Mouse (Mus musculus) small intestine, adult 2 months (tissue): ENCODE measurements at regions not wholly inside any gene's neighbourhood (a gene's known extent, or its start where the extent isn't known, plus 50 kb on each side); places are given as distances from the start of the nearest gene placed in this dataset.

Source experiments
- H3K27ac ChIP-seq: fragments of 200-500 bp; 2 replicates; pipeline ENCODE4 v1.5.1; 2012; ENCODE audit warnings: low read depth, low read length, control low read depth, inconsistent platforms; ENCODE audit not compliant: insufficient read depth
- H3K27me3 ChIP-seq: fragments of 200-500 bp; 2 replicates; pipeline ENCODE4 v1.6.1; 2012; ENCODE audit warnings: mild to moderate bottlenecking, moderate library complexity, low read length, inconsistent platforms; ENCODE audit not compliant: control insufficient read depth, insufficient read depth
- H3K36me3 ChIP-seq: fragments of 200-500 bp; 2 replicates; pipeline ENCODE4 v1.6.1; 2012; ENCODE audit warnings: mild to moderate bottlenecking, low read length, control low read depth, inconsistent platforms; ENCODE audit not compliant: control insufficient read depth, insufficient read depth
- H3K4me1 ChIP-seq: fragments of 200-500 bp; 2 replicates; pipeline ENCODE4 v1.6.1; 2012; ENCODE audit warnings: low read length, inconsistent platforms, mixed read lengths; ENCODE audit not compliant: control insufficient read depth, insufficient read depth, insufficient read length
- H3K4me3 ChIP-seq: fragments of 200-500 bp; 2 replicates; pipeline ENCODE4 v1.5.1; 2012; ENCODE audit warnings: low read depth, mild to moderate bottlenecking, control low read depth, inconsistent platforms, low read length, moderate library complexity
- CTCF ChIP-seq: fragments of 200-500 bp; IDR thresholded peaks from 2 replicates; pipeline ENCODE4 v1.5.1; 2012; ENCODE audit warnings: low read depth, mild to moderate bottlenecking, control low read depth, inconsistent platforms, low read length, moderate library complexity, mixed read lengths; ENCODE audit not compliant: insufficient replicate concordance, insufficient read length; ENCODE audit errors: extremely low read depth
- POLR2A ChIP-seq: fragments of 200-500 bp; IDR thresholded peaks from 2 replicates; pipeline ENCODE4 v1.6.1; 2012; ENCODE audit warnings: low read depth, mild to moderate bottlenecking, control low read depth, inconsistent platforms, low read length, moderate library complexity
- WGBS: fragments of 180-500 bp; shearing (Covaris S2); methylation state at CpG from one replicate; pipeline ENCODE4 v1.1.7; 2018; 5-methylcytosine and 5-hydroxymethylcytosine counted together

- no peak overlapping the region for H3K4me3 ChIP-seq
- no peaks in the 10 kb centered on the region for H3K36me3 ChIP-seq
- no peaks in the 10 kb centered on the region for H3K27me3 ChIP-seq
- TF ChIP-seq CTCF (no peak), POLR2A (no peak)
- H3K4me1 ChIP-seq = no peaks in the 10 kb centered on the region
- no peak overlapping the region for H3K27ac ChIP-seq
Observed at GRCm38 (mm10) chr16:79585745-79586144, 494.8 kb upstream of the Tmprss15 start.

GRCm38 (mm10) chr16:79570867-79571266 lies 480.0 kb upstream of the Tmprss15 start:
- 73% methylated on average over 2 of the region's 2 CpGs for WGBS
- TF ChIP-seq POLR2A (no peak), CTCF (no peak)
- Histone ChIP-seq H3K4me1 (no peaks in the 10 kb centered on the region), H3K4me3 (no peak overlapping the region), H3K36me3 (no peaks in the 10 kb centered on the region), H3K27ac (no peak overlapping the region), H3K27me3 (no peaks in the 10 kb centered on the region)

GRCm38 (mm10) chr16:79534370-79534769 lies 443.5 kb upstream of the Tmprss15 start:
- Histone ChIP-seq H3K27ac (no peak overlapping the region), H3K27me3 (no peaks in the 10 kb centered on the region), H3K4me3 (no peak overlapping the region), H3K36me3 (no peaks in the 10 kb centered on the region), H3K4me1 (no peaks in the 10 kb centered on the region)
- 47% methylated on average over 2 of the region's 2 CpGs for WGBS
- no peak for TF ChIP-seq CTCF
- no peak for TF ChIP-seq POLR2A

GRCm38 (mm10) chr16:79492493-79492892 lies 401.6 kb upstream of the Tmprss15 start:
- WGBS = 69% methylated on average over 3 of the region's 3 CpGs
- H3K27ac ChIP-seq = no peak overlapping the region
- TF ChIP-seq CTCF = no peak
- TF ChIP-seq POLR2A = no peak
- H3K36me3 ChIP-seq = no peaks in the 10 kb centered on the region
- H3K27me3 ChIP-seq = no peaks in the 10 kb centered on the region
- H3K4me3 ChIP-seq = no peak overlapping the region
- H3K4me1 ChIP-seq = no peaks in the 10 kb centered on the region

GRCm38 (mm10) chr16:79450871-79451270 lies 360.0 kb upstream of the Tmprss15 start:
- H3K4me3 ChIP-seq = no peak overlapping the region
- no peaks in the 10 kb centered on the region for H3K4me1 ChIP-seq
- no peak overlapping the region for H3K27ac ChIP-seq
- H3K36me3 ChIP-seq = no peaks in the 10 kb centered on the region
- TF ChIP-seq POLR2A = no peak
- no peak for TF ChIP-seq CTCF
- WGBS = 74% methylated on average over 2 of the region's 2 CpGs
- no peaks in the 10 kb centered on the region for H3K27me3 ChIP-seq

- Histone ChIP-seq H3K36me3 (no peaks in the 10 kb centered on the region), H3K27me3 (no peaks in the 10 kb centered on the region), H3K4me1 (no peaks in the 10 kb centered on the region), H3K4me3 (no peak overlapping the region), H3K27ac (no peak overlapping the region)
- WGBS = 53% methylated on average over 1 of the region's 1 CpGs
- TF ChIP-seq CTCF (no peak), POLR2A (no peak)
Observed at GRCm38 (mm10) chr16:79449732-79450131, 358.8 kb upstream of the Tmprss15 start.

GRCm38 (mm10) chr16:79407385-79407784 lies 316.5 kb upstream of the Tmprss15 start:
- TF ChIP-seq POLR2A (no peak), CTCF (no peak)
- Histone ChIP-seq H3K27me3 (no peaks in the 10 kb centered on the region), H3K4me3 (no peak overlapping the region), H3K36me3 (no peaks in the 10 kb centered on the region), H3K27ac (no peak overlapping the region), H3K4me1 (no peaks in the 10 kb centered on the region)

GRCm38 (mm10) chr16:79406216-79406615 lies 315.3 kb upstream of the Tmprss15 start:
- Histone ChIP-seq H3K4me1 (no peaks in the 10 kb centered on the region), H3K27ac (no peak overlapping the region), H3K27me3 (no peaks in the 10 kb centered on the region), H3K4me3 (no peak overlapping the region), H3K36me3 (no peaks in the 10 kb centered on the region)
- TF ChIP-seq POLR2A = no peak
- no peak for TF ChIP-seq CTCF
- 53% methylated on average over 2 of the region's 2 CpGs for WGBS
